Mouse (Mus musculus) lung, postnatal 36 days (tissue): Measurements from ENCODE around the gene Ubn2.
"Not testable (repeated sequence)": the region's sequence is repeated elsewhere in the genome, so short reads cannot be mapped to it uniquely, and the experiment has no call there.

Experiments used
- DNase-seq: peaks from one replicate; pipeline ENCODE4 v3.0.0; 2022; ENCODE audit warnings: mixed read lengths

Ubn2 gene

DNA sequence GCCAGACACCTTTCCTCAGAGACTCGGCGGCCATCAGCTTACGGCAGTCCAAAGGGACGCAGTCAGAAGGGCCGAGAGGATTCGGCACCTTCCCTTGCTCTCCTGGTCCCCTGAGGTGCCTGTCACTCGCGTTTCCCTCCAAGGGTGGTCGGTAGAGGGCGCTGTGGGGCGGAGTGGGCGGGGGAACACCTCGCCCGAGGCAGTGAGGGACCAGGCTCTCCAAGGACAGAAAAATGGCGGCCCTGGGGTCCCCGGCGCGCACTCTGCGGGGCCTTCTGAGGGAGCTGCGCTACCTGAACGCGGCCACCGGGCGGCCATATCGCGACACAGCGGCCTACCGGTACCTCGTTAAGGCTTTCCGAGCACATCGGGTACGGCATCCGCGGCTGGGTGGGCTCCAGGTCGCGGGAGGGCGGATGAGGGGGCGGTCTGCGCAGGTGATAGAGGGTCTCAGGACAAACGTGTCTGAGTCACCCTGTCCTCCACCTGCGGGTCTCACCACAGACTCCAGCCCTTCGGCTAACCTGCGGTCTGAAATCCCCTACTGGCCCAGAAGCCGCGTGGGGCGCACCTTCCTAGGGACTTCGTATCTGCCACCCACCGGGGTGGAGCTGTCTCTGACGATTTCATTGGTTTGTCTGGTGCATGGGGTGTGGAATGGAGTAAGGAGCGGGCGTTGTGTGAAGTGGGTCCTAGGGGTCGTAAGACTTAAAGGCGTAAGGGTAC lies 101.1 kb downstream of the Ubn2 start:
- DNase-seq = peak; percentile 97

DNA sequence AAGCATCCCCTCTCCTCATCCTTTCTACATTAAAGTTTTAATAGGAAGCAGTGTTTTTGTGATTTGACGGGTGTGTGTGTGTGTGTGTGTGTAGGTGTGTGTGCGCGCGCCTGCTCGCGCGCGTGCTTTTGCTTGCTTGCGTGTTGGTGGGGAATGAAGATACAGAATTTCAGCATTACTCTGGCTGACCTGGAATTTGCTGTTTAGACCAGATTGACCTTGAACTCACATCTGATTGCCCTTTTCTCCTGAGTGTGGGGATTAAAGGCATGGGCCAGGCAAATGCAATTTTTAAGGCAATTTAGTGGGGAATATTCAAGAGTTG lies 101.6 kb downstream of the Ubn2 start:
- DNase-seq = no peak

DNA sequence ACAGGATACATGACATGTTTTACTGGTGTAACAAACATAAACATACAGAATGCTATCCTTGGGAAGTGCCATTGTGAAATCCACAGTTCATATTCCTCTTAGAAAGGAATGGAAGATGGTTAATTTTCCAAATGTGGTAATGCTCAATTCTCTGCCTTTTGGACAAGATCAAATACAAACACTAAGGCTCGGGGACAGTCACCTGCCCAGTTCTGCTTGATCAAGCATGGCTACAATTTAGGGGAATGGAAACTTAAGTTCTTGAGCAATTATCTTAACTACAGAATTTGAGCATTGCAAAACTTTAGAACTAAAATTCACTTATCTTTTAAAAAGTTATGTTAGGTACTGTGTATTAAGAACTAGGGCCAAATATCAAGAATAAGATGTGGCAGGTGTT lies 102.0 kb downstream of the Ubn2 start:
- no peak for DNase-seq

DNA sequence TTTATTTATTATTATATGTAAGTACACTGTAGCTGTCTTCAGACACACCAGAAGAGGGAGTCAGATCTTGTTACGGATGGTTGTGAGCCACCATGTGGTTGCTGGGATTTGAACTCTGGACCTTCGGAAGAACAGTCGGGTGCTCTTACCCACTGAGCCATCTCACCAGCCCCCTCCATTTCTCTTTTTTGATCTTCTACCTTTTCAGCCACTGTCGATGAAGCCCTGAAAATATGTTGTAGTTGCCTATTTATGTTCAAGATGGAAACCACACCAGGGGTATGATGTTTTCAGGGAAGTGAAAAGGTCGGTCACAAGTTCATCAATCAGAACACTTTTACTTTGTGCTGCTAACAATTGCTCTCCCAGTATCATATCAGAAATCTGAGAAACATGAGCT lies 110.4 kb downstream of the Ubn2 start:
- not testable (repeated sequence) for DNase-seq

DNA sequence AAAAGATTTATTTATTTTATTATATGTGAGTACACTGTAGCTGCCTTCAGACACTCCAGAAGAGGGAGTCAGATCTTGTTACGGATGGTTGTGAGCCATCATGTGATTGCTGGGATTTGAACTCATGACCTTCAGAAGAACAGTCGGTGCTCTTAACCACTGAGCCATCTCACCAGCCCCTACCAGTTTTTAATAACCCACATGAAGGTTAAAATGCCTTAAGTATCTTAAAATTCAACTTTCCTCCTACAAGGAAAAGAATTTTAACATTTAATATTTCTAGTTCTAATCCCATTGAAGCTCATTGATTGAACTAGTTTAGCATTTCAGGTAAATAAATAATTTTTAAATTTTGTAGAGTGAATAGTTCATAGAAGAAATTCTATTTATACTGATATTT lies 113.3 kb downstream of the Ubn2 start:
- not testable (repeated sequence) for DNase-seq

DNA sequence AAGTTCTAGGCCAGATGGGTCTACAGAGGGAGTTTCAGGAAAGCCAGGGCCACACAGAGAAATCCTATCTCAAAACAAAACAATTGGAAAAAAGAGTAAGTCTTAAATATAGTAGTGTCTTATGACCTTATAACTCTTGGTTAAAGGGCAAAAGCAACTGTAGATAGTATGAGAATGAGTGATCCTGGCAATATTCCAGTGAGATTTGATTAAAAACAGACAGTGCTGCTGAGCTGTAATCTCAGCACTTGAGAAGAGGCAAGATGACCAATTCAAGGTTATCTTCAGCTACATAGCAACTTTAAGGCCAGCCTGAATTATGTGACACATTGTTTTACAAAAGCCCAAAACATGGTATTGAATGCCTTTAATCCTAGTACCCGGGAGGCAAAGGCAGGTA lies 114.0 kb downstream of the Ubn2 start:
- DNase-seq = no peak

DNA sequence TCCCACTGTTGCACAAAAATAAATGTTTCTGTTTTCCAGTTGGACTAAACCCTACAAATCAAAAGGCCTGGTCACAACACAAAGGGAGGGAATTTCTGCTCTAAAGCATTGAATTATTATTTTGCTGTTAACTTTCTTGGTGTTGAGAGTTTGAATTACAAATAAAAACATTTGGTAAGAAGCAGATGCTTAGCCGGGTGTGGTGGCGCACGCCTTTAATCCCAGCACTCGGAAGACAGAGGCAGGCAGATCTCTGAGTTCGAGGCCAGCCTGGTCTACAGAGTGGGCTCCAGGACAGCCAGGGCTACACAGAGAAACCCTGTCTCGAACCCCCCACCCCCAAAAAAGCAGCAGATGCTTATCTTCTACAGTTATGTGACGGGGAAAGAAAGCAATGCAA lies 114.8 kb downstream of the Ubn2 start:
- DNase-seq = not testable (repeated sequence)

DNA sequence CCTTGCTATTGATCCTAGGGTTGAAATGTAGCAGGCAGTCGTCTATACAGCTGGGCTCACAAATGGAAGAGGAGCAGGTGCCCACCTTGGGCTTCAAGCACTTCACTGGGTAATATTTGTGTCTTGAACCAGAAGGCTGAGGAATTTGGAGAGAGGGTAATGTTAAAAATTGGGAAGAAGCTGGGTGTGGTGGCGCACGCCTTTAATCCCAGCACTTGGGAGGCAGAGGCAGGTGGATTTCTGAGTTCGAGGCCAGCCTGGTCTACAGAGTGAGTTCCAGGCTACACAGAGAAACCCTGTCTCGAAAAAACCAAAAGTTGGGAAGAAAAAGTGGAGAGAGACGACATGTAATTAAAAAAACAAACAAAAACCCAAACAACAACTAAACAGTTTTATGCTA lies 116.1 kb downstream of the Ubn2 start:
- not testable (repeated sequence) for DNase-seq

DNA sequence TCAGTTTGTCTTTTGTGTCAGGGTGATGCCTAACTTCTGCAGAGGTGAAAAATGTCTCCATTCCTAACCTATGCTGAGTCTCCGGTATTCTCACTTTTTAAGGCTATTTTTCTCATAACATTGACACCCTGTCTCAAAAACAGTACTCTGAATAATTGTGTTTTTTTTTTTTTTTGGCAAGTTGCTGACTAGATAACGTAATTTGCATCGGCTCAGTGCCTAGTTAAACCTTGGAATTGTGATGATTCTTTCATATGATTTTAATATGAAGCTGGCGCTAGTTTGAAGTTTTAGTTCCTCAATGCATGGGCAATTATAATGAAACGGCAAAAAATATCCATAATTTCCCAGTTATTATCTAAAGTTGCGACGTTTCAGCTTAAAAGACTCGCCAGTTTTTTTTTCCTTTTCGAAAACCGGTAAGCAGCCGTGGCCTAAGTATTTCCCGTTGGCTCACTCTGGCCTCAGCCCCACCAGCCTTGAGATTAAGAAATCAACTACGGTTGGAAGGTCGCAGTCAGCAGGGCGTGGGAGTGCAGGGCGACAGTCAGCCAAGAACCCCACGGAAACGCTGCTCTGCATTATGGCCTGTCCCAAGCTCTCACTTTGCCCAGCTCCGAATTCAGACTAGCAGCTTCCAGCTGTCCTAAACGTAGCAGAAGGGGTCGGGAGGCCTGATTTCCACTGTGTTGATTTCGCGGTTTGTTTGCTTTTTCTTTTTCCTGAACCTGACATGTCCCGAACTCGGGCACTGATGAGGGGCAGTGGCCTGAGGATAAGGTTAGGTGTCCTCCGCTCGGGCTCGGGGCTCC lies 116.7 kb downstream of the Ubn2 start:
- peak; percentile 88 for DNase-seq

DNA sequence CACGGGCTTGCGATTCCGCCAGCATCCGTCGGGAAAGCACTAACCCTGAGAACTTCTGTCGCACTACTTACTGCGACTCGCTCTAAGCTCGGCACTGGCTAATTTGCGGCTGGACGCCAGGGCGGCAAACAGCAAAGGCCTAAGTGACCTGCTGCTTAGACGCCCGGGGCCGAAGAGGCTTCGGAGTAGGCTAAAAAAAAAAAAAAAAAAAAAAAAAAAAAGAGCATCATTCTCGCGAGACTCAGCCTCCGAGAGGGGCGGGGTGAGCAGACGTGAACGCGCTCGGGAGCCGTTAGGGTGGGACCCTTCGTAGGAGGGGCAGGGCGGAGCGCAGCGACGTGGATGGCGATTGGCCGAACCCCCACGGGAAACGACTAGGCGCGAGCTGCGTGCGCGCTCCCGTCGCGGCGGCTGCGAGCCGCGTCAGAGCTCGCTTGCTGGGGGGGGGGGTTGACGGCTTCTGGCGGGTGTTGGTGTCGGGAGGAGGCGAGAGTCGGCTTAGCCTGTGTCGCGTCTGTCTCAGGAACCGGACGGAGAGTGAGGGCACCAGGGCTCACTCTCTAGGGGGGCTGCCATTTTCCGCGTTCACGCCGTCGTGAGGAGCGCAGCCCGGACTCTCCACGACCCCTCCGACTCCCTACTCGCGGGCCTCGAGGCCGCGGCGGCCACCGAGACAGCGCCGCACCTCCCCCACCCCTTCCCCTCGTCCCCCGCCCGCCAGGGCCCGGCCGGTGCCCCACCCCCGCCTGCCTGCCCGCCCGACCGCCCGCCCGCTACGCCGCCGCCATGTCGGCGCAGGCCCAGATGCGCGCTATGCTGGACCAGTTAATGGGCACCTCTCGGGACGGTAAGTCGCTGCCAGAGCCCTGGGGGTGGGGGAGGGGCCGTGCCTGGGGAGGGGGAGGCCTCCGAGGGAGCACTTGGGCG lies 117.6 kb downstream of the Ubn2 start, which contains the start of gene Luc7l2:
TSS of gene Luc7l2 (plus strand) at position 273 of the 927 bp plus-strand sequence.
- DNase-seq = peak; percentile 97

DNA sequence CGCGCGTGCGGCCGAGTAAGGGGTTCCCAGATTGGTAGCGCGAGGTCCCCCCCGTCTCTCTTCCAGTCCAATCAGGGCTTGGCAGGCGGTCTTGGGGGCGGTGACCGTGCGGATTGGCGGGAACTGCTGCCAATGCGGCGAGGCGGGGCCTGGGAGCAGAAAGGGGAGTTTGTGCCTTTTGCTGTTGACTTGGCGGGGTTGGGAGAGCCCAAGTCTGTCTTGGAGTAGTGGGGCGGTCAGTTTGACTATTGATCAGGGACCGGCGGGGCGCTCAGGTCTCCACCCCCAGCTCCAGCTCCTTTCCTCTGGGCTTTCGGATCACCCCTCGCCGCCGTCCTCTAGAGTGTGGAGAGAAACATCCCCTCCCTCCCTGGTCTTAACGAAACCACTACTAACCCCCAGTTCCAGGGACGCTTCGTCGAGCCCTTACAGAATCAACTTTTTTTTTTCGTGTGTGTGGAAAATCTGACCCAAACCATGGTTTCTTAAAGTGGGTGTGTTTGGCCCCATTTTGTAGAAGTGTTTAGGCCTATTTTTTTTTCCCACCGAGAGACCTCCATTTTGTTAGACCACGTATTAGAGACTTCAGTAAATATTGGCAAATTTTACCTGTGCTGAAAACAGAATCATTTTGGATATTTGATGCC lies 118.4 kb downstream of the Ubn2 start:
- peak; percentile 99 for DNase-seq

DNA sequence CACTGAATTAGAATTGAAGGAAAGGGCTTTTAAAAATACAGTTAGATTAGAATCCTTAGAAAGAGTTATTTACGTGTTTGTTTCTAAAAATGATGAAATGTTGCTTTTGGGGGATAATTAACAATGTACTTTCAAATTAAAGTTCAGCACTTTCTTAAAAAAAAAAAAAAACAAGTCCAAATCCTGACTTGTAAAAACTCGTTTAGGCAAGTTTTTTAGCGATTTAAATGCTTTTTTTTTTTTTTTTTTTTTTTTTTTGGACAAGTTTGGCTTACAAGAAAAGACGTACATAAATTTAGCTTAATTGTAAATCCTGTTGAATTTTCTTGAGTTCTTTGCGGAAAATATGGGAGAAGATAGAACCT lies 118.9 kb downstream of the Ubn2 start:
- no peak for DNase-seq
